Mouse (Mus musculus) forelimb bud, embryonic 11.5 days (tissue): ENCODE results near the gene Nudt9.

ENCODE experiments used
- DNase-seq: peaks from one replicate; pipeline ENCODE4 v3.0.0-alpha.2; 2012; ENCODE audit warnings: low read depth, low spot score

Nudt9 gene

DNA sequence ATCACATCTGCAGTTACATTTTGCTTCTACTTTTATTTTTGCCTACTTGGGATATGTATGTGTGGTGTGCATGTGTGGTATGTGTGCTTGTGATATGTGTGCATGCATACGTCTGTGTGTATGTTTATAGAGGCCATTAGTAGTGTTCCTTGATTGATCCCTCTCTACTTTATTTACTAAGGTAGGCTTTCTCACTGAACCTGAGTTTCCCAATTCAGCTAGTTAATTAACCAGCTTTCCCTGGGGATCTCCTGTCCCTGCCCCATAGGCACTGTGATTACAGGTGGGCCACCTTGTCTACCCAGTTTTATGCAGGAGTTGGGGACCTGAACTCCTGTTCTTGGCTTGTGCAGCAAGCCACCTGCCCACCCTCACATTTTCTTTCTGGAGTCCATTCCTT, 9.4 kb upstream of the Nudt9 start:
- DNase-seq = no peak

DNA sequence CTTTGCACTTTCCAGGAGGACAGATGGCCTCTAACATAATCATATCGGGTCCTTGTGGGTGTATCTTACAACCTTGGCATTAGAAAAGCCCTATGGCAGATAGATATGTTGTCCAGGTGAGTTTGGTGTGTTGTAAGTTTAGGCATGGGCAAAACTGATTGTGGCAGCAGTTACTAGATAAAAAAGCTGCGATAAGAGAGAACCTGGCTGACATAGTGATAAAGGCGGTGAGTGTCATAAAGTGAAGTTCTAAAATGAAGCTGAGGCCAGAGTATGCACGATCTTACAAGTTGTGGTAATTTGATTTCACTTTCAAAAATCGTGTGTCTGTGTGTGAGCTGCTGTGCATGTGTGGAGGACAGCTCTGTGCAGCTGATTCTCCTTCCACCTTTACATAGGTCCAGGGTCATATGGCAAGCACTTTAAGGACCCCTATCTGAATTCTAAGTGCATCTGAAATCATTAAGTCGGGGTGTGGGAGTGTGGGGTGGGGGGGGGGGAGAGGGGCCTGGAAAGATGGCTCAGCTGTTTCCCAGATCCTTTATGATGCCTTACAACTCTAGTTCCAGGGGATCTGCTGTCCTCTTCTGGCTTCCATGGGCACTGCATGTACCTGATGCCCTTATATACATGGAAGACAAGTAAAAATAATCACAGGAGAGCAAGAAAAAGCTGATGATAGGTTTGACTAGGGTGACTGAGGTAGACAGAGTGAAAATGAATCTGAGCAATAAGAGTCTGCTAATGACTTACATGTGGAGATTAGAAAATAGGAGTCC, 6.8 kb upstream of the Nudt9 start:
- DNase-seq = peak; percentile 37

DNA sequence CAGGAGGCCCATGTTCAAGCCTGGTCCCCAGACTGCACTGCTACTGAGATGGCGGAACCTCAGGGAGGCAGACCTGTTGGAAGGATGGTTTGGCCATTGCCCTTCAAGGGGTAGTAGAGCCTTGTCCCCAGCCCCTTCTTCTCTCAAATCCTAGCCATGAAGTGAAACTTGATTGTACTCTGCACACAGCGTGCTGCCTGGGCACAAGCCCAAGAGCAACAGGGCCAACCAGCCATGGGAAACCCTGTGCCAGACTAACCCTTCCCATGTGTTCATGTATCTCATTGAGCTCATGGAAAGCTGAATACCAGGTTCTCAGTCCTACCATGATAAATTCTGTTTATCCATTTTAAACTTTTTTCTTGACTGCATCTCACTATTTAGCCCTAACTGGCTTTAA, 3.2 kb upstream of the Nudt9 start:
- no peak for DNase-seq

- DNase-seq = no peak
Observed at GRCm38 (mm10) chr5:104043704-104044103, 2.4 kb upstream of the Nudt9 start.

DNA sequence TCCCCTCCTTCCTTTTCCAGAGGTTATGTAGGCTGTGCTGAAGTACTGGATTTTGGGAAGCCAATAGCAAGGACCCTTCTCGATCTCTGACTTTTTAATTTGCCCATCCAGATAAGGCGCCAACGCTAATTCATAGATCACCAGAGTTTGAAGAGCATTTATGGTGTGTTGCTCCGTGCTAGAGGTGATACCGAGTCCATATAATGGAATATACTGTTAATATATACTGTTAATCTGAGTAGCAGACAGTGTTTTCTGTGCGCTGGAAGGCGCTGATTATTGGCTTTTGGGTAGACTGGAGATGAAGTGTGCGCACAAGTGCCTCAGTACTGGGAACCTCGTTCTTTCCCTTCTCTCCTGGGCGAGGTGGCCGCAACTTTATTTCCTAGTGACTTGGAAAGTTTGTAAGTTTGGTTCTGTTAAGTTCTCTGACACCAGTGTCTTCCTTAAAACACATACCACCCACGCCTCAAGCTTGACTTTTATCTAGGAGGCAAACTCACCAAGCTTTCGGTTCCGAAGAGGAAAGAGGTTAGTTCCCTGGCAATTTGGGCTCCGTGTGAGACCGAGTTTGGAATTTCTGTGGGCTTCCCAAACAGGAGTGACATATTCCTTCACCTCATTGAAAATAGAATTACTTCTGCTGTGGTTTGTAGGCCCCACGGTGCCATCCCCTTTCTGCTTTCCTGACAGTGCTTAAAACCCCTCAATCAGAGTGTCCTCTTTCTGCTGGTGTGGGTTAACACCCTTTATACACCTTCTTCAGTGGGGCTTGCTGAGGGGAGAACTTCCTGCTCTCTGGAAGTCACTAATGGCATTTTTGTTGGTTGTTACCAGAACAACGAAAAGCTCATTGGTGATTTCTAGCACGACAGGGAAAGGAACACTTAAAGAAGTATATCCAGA, 1.3 kb downstream of the Nudt9 start:
- peak; percentile 17 for DNase-seq

DNA sequence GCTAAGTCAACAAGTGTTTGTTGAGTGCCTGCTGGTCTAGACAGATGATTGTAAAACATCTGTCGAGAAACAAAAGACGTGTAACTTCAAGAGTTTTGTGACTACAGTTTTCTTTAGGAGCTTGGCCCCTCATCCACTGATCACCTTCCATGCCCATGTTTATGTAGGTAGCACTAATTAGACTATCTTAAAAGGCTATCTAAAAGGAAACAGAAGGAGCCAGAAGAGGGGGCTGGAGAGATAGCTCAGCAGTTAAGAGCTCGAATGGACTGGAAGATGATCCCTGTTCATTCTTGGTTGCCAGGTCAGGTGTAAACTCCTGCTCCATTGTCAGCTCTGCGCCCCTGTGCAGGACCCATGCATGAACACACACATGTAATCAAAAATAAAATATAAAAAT, 2.0 kb downstream of the Nudt9 start:
- DNase-seq = no peak

GRCm38 (mm10) chr5:104052956-104053355, 6.8 kb downstream of the Nudt9 start:
- no peak for DNase-seq

- DNase-seq = no peak
Observed at GRCm38 (mm10) chr5:104054938-104055337, 8.8 kb downstream of the Nudt9 start.

DNA sequence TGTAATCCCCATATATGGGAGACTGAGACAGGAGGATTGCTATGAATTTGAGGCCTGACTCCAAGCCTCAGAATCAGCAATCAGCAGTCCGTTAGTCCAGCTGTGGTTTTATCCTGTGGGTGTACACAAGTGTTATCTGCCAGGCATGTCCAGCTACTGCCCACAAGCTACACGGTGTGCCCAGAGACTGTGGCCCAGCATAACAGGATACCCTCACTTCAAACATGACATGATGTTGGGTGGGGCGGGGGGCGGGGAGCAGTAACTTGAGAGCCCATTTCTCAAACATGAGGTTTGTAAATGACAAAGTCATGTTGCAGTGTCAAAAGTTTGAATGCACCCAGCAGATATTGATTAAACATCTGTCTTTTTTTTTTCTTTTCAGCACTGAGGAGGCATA, 9.7 kb downstream of the Nudt9 start:
- no peak for DNase-seq

- no peak for DNase-seq
Observed at GRCm38 (mm10) chr5:104056295-104056694, 10.2 kb downstream of the Nudt9 start.

DNA sequence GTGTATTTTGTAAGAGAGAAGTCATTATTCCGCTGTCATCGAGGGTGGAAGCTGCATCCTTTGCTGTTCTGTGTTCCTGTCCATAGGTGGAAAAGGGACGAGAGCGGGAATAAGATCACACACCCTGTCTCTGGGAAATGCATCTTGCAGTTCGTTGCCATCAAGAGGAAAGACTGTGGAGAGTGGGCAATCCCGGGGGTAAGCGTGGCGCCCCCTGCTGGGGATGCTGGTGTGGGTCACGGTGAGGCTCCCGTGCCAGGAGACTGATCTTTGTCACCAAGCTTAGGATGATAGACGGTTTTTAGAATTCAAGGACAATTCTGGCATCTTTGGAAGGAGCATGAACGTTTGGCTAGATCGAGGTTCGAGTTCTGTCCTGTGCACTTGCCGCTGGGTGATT, 11.9 kb downstream of the Nudt9 start:
- no peak for DNase-seq

- no peak for DNase-seq
Observed at GRCm38 (mm10) chr5:104059628-104060027, 13.5 kb downstream of the Nudt9 start.

DNA sequence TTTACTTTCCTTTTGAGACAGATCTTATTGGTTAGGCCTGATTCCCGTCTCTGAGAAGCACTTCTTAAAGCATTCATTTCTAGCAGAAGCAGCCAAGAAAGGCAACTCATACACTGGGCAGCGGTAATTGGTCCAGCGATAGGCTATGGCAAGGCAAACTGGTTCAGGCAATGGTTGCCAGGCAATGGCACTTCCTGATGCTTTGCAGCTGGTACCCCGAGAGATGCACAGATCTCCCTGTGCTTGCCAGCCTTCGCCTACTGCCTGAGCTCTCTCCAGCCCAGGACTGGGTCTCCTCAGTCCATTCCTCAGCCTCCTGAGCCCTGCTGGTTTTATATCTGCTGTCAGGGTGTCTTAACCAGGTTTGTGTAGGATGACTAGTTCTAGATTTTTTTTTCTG, 14.3 kb downstream of the Nudt9 start:
- DNase-seq = no peak

DNA sequence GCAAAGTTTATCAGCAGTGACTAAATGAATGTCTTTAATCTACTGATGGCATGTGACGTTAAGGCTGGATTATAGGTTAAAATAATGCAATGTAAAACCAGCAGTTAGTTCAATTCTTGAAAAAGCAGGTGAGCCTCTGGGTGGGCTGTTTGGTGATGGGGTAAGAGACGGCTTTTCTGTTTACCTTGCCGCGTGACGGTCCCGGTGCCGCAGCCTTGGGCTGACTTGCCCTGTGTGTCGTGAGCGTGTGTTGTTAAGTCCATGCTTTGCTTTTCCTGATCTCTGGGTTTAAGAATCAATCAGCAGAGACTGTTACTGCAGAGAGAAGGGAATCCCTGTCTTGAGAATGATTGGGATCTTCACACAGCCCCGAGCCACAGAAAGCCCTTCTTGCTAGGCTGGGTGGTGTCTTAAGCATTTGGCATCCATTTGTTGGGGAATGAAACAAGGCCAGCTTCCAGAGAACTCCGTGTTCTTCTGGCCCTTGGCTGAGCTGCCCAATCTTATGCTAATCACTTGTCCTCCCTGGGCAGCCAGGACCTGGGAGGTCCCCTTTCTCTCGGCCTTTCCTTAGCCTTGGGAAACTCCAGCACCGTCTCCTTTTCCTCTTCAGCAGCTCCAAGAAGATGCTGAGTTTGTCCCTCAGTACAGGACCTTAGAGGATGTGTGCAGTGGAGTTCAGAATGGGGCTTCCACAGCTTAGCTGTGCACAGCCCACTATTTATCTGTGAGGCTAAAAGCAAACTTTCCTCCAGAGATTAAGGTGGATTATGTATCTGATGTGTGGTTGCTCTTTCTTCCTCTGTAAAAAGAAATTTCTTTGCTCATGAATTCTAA, 16.0 kb downstream of the Nudt9 start:
- no peak for DNase-seq

GRCm38 (mm10) chr5:104062773-104063551, 16.9 kb downstream of the Nudt9 start:
- DNase-seq = no peak

- no peak for DNase-seq
Observed at GRCm38 (mm10) chr5:104068751-104069150, 22.6 kb downstream of the Nudt9 start.

- no peak for DNase-seq
Observed at GRCm38 (mm10) chr5:104071048-104071447, 24.9 kb downstream of the Nudt9 start.

- DNase-seq = peak; percentile 43
Observed at GRCm38 (mm10) chr5:104072272-104072886, 26.3 kb downstream of the Nudt9 start.

GRCm38 (mm10) chr5:104073602-104074001, 27.5 kb downstream of the Nudt9 start:
- DNase-seq = no peak

DNA sequence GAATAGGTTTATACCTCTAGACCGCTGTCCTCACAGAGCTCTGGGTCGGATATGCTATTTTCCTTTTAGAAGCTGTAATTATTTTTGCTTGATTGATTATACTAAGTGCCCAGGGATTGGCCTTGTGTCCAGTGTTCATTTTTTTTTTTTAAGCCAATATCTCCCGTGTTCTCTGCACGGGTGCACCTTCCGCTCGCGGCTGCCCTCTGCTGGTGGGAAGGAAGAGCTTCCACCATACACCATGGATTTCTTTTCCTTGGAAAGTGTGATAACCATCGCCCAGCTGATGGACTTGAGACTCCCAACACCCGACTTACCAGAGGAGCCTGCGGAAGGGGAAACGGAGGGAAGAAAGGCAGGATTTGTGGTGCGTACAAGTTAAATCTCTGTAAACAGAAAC, 28.3 kb downstream of the Nudt9 start:
- DNase-seq = peak; percentile 52

DNA sequence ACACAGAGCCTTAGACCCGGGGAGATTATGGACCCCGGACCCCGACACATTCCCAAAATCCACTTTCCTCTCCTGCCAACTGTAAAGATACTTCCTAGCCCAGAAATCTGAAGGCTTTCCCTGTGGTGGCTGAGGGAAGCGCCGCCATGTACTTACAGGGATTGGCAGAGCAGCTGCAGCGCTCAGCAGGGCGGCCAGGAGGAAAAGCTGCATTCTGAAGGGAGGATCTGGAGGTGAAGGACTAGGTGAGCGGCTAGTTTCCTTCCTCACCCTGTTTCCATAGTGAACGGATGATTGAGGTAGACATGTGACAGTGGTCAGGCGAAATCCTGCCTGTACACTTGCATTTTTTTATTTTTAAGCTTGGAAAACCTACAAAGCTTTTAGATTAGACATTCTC, 30.3 kb downstream of the Nudt9 start:
- DNase-seq = no peak
